Mouse (Mus musculus): ENCODE measurements around the gene Msh5. TPM values are rescaled to one million over a fixed set of nuclear protein-coding genes. Genes with fewer than 3 reads are reported as not detected.

The Msh5 gene
- polyA plus RNA-seq, 1 experiment, result 2.2 TPM

- TF ChIP-seq CTCF (IDR thresholded peaks at IDR 0.05; ENCODE audit: extremely low read depth, insufficient read length, insufficient replicate concordance, low read depth, low read length) (no peak), POLR2A (IDR thresholded peaks at IDR 0.05; ENCODE audit: low read depth, low read length) (no peak)
- no peak overlapping the region for H3K27ac ChIP-seq (ENCODE audit: insufficient read depth, low read depth, low read length)
These were observed 21.7 kb downstream of the Msh5 start for GRCm38 (mm10) chr17:35024691-35025488.

GRCm38 (mm10) chr17:35024261-35024660 is 22.3 kb downstream of the Msh5 start:
- no peaks in the 10 kb centered on the region for H3K27me3 ChIP-seq (ENCODE audit: control insufficient read depth, insufficient read depth, low read length)
- no peaks in the 10 kb centered on the region for H3K36me3 ChIP-seq (ENCODE audit: control insufficient read depth, insufficient read depth, low read length)
- 74% methylated on average over 13 of the region's 13 CpGs for WGBS
- TF ChIP-seq CTCF (IDR thresholded peaks at IDR 0.05; ENCODE audit: extremely low read depth, insufficient read length, insufficient replicate concordance, low read depth, low read length) (no peak), POLR2A (IDR thresholded peaks at IDR 0.05; ENCODE audit: low read depth, low read length) (no peak)
- H3K4me1 ChIP-seq (ENCODE audit: control insufficient read depth, insufficient read depth, insufficient read length, low read length), result peaks cover 25% of the 10 kb centered on the region
- no peak overlapping the region for H3K4me3 ChIP-seq (ENCODE audit: low read depth, low read length)
- no peak overlapping the region for H3K27ac ChIP-seq (ENCODE audit: insufficient read depth, low read depth, low read length)

More at GRCm38 (mm10) chr17:35024691-35025488, 21.7 kb downstream of the Msh5 start:
- Histone ChIP-seq H3K27me3 (ENCODE audit: control insufficient read depth, insufficient read depth, low read length) (no peaks in the 10 kb centered on the region), H3K4me1 (ENCODE audit: control insufficient read depth, insufficient read depth, insufficient read length, low read length) (peaks cover 25% of the 10 kb centered on the region), H3K36me3 (ENCODE audit: control insufficient read depth, insufficient read depth, low read length) (no peaks in the 10 kb centered on the region), H3K4me3 (ENCODE audit: low read depth, low read length) (no peak overlapping the region)
- WGBS, result 73% methylated on average over 10 of the region's 10 CpGs

- TF ChIP-seq CTCF (IDR thresholded peaks at IDR 0.05; ENCODE audit: extremely low read depth, insufficient read length, insufficient replicate concordance, low read depth, low read length) (no peak), POLR2A (IDR thresholded peaks at IDR 0.05; ENCODE audit: low read depth, low read length) (peak; percentile 29; the same call in 1 of the 2 replicates)
- peaks cover 25% of the 10 kb centered on the region for H3K4me1 ChIP-seq (ENCODE audit: control insufficient read depth, insufficient read depth, insufficient read length, low read length)
- no peaks in the 10 kb centered on the region for H3K36me3 ChIP-seq (ENCODE audit: control insufficient read depth, insufficient read depth, low read length)
- H3K27me3 ChIP-seq (ENCODE audit: control insufficient read depth, insufficient read depth, low read length), result no peaks in the 10 kb centered on the region
- H3K4me3 ChIP-seq (ENCODE audit: low read depth, low read length), result no peak overlapping the region
- 30% methylated on average over 4 of the region's 4 CpGs for WGBS
- H3K27ac ChIP-seq (ENCODE audit: insufficient read depth, low read depth, low read length), result peak overlapping the region; percentile 84
These were observed 22.8 kb downstream of the Msh5 start for GRCm38 (mm10) chr17:35023756-35024155.

- peaks cover 29% of the 10 kb centered on the region for H3K4me1 ChIP-seq (ENCODE audit: control insufficient read depth, insufficient read depth, insufficient read length, low read length)
These were observed 23.3 kb downstream of the Msh5 start for GRCm38 (mm10) chr17:35023221-35023620.

GRCm38 (mm10) chr17:35022541-35023060 is 23.9 kb downstream of the Msh5 start:
- TF ChIP-seq CTCF (IDR thresholded peaks at IDR 0.05; ENCODE audit: extremely low read depth, insufficient read length, insufficient replicate concordance, low read depth, low read length) (no peak), POLR2A (IDR thresholded peaks at IDR 0.05; ENCODE audit: low read depth, low read length) (no peak)
- 94% methylated on average over 8 of the region's 8 CpGs for WGBS
- H3K4me3 ChIP-seq (ENCODE audit: low read depth, low read length), result no peak overlapping the region
- H3K4me1 ChIP-seq (ENCODE audit: control insufficient read depth, insufficient read depth, insufficient read length, low read length), result peaks cover 31% of the 10 kb centered on the region
- no peaks in the 10 kb centered on the region for H3K27me3 ChIP-seq (ENCODE audit: control insufficient read depth, insufficient read depth, low read length)
- peak overlapping the region; percentile 55; the same call in 1 of the 2 replicates for H3K27ac ChIP-seq (ENCODE audit: insufficient read depth, low read depth, low read length)
- H3K36me3 ChIP-seq (ENCODE audit: control insufficient read depth, insufficient read depth, low read length), result no peaks in the 10 kb centered on the region

More at GRCm38 (mm10) chr17:35023221-35023620, 23.3 kb downstream of the Msh5 start:
- Histone ChIP-seq H3K36me3 (ENCODE audit: control insufficient read depth, insufficient read depth, low read length) (no peaks in the 10 kb centered on the region), H3K27ac (ENCODE audit: insufficient read depth, low read depth, low read length) (peak overlapping the region; percentile 84), H3K27me3 (ENCODE audit: control insufficient read depth, insufficient read depth, low read length) (no peaks in the 10 kb centered on the region), H3K4me3 (ENCODE audit: low read depth, low read length) (no peak overlapping the region)
- TF ChIP-seq CTCF (IDR thresholded peaks at IDR 0.05; ENCODE audit: extremely low read depth, insufficient read length, insufficient replicate concordance, low read depth, low read length), result no peak
- no peak for TF ChIP-seq POLR2A (IDR thresholded peaks at IDR 0.05; ENCODE audit: low read depth, low read length)
- WGBS, result 80% methylated on average over 5 of the region's 5 CpGs

GRCm38 (mm10) chr17:35021842-35022477 is 24.6 kb downstream of the Msh5 start:
- Histone ChIP-seq H3K27ac (ENCODE audit: insufficient read depth, low read depth, low read length) (peak overlapping the region; percentile 55), H3K36me3 (ENCODE audit: control insufficient read depth, insufficient read depth, low read length) (no peaks in the 10 kb centered on the region), H3K4me3 (ENCODE audit: low read depth, low read length) (no peak overlapping the region), H3K27me3 (ENCODE audit: control insufficient read depth, insufficient read depth, low read length) (no peaks in the 10 kb centered on the region), H3K4me1 (ENCODE audit: control insufficient read depth, insufficient read depth, insufficient read length, low read length) (peaks cover 36% of the 10 kb centered on the region)
- no peak for TF ChIP-seq POLR2A (IDR thresholded peaks at IDR 0.05; ENCODE audit: low read depth, low read length)
- TF ChIP-seq CTCF (IDR thresholded peaks at IDR 0.05; ENCODE audit: extremely low read depth, insufficient read length, insufficient replicate concordance, low read depth, low read length), result no peak
- WGBS, result 35% methylated on average over 6 of the region's 6 CpGs
